Mouse (Mus musculus): ENCODE data around the gene Mfsd9.
"Not testable (repeated sequence)": the region's sequence is repeated elsewhere in the genome, so short reads cannot be mapped to it uniquely, and the experiment has no call there.

The Mfsd9 gene

GRCm38 (mm10) chr1:40783450-40783849 is 7.0 kb downstream of the Mfsd9 start:
- DNase-seq (ENCODE audit: low spot score), result no peak

GRCm38 (mm10) chr1:40776763-40777162 is 13.7 kb downstream of the Mfsd9 start:
- no peak for DNase-seq (ENCODE audit: low spot score)

GRCm38 (mm10) chr1:40776102-40776501 is 14.4 kb downstream of the Mfsd9 start:
- DNase-seq (ENCODE audit: low spot score), result no peak

GRCm38 (mm10) chr1:40774040-40774439 is 16.4 kb downstream of the Mfsd9 start:
- no peak for DNase-seq (ENCODE audit: low spot score)

- no peak for DNase-seq (ENCODE audit: low spot score)
Measured at GRCm38 (mm10) chr1:40773234-40773633, 17.3 kb downstream of the Mfsd9 start.

- no peak for DNase-seq (ENCODE audit: low spot score)
Measured at GRCm38 (mm10) chr1:40771196-40771970, 19.1 kb downstream of the Mfsd9 start.

GRCm38 (mm10) chr1:40769331-40769894 is 21.1 kb downstream of the Mfsd9 start:
- DNase-seq (ENCODE audit: low spot score), result no peak

- peak; percentile 30 for DNase-seq (ENCODE audit: low spot score)
Measured at GRCm38 (mm10) chr1:40768606-40769005, 21.9 kb downstream of the Mfsd9 start.

GRCm38 (mm10) chr1:40767588-40767987 is 22.9 kb downstream of the Mfsd9 start:
- no peak for DNase-seq (ENCODE audit: low spot score)

- DNase-seq (ENCODE audit: low spot score), result no peak
Measured at GRCm38 (mm10) chr1:40765521-40765920, 25.0 kb downstream of the Mfsd9 start.

- no peak for DNase-seq (ENCODE audit: low spot score)
Measured at GRCm38 (mm10) chr1:40764701-40765275, 25.7 kb downstream of the Mfsd9 start.

- DNase-seq (ENCODE audit: low spot score), result no peak
Measured at GRCm38 (mm10) chr1:40764042-40764441, 26.4 kb downstream of the Mfsd9 start.

- no peak for DNase-seq (ENCODE audit: low spot score)
Measured at GRCm38 (mm10) chr1:40759751-40760445, 30.6 kb downstream of the Mfsd9 start.

GRCm38 (mm10) chr1:40746089-40746488 is 44.4 kb downstream of the Mfsd9 start:
- no peak for DNase-seq (ENCODE audit: low spot score)

- DNase-seq (ENCODE audit: low spot score), result no peak
Measured at GRCm38 (mm10) chr1:40740739-40741138, 49.7 kb downstream of the Mfsd9 start.

GRCm38 (mm10) chr1:40738246-40738645 is 52.2 kb downstream of the Mfsd9 start:
- DNase-seq (ENCODE audit: low spot score), result not testable (repeated sequence)

- no peak for DNase-seq (ENCODE audit: low spot score)
Measured at GRCm38 (mm10) chr1:40737671-40738070, 52.8 kb downstream of the Mfsd9 start.

- no peak for DNase-seq (ENCODE audit: low spot score)
Measured at GRCm38 (mm10) chr1:40728636-40729035, 61.9 kb downstream of the Mfsd9 start.

- DNase-seq (ENCODE audit: low spot score), result no peak
Measured at GRCm38 (mm10) chr1:40727404-40727803, 63.1 kb downstream of the Mfsd9 start.

- no peak for DNase-seq (ENCODE audit: low spot score)
Measured at GRCm38 (mm10) chr1:40726051-40726450, 64.4 kb downstream of the Mfsd9 start.

All from ovary, postnatal 14 days (tissue).